Mouse (Mus musculus): ENCODE data around the gene Btbd35f3.
"Not testable (repeated sequence)": the region's sequence is repeated elsewhere in the genome, so short reads cannot be mapped to it uniquely, and the experiment has no call there.

Btbd35f3 gene

GRCm38 (mm10) chrX:4037374-4037773 lies at the start of gene Btbd35f3:
TSS of gene Btbd35f3 (plus strand) at chrX:4037674.
- DNase-seq: not testable (repeated sequence)
